Mouse (Mus musculus) left cerebral cortex, adult 9 months (tissue): ENCODE measurements at regions not wholly inside any gene's neighbourhood (a gene's known extent, or its start where the extent isn't known, plus 50 kb on each side); places are given as distances from the start of the nearest gene placed in this dataset.
A peak's percentile ranks its signal among the peaks of the same experiment; 100 is the strongest.

Experiments used
- DNase-seq, 2 experiments: peaks; one replicate each; pipeline ENCODE4 v3.0.0; 2022; ENCODE audit warnings: low spot score in 2 of 2

DNA sequence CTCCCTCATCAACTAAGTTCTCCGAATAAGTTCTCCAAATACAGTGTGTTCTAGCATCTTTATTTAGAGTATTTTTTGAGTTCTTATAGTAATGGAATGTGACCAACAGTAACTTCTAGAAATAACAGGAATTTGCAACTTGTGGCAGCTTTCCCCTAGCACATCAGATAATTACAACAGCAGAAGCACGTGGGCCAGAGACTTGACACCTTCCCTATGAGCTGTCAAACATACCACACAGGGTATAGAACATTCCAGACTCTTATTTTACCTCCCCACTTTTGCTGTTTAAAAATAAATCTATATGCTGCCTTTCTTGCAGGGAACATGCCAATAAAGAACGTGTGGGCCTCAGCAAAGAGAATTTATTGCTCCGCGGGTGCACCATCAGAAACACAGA, 77.4 kb upstream of the Commd8 start:
- peak in 1 of 2 experiments; percentile 11 for DNase-seq

GRCm38 (mm10) chr5:72244134-72244533, 76.1 kb upstream of the Commd8 start:
- peak in 1 of 2 experiments; percentile 53 for DNase-seq

- no peak for DNase-seq
These were observed 75.0 kb upstream of the Commd8 start for GRCm38 (mm10) chr5:72242981-72243380.

- DNase-seq = no peak
These were observed 73.5 kb upstream of the Commd8 start for GRCm38 (mm10) chr5:72241451-72241850.

- no peak for DNase-seq
These were observed 72.3 kb upstream of the Commd8 start for GRCm38 (mm10) chr5:72240271-72240670.

GRCm38 (mm10) chr5:72227002-72227401, 59.0 kb upstream of the Commd8 start:
- no peak for DNase-seq

DNA sequence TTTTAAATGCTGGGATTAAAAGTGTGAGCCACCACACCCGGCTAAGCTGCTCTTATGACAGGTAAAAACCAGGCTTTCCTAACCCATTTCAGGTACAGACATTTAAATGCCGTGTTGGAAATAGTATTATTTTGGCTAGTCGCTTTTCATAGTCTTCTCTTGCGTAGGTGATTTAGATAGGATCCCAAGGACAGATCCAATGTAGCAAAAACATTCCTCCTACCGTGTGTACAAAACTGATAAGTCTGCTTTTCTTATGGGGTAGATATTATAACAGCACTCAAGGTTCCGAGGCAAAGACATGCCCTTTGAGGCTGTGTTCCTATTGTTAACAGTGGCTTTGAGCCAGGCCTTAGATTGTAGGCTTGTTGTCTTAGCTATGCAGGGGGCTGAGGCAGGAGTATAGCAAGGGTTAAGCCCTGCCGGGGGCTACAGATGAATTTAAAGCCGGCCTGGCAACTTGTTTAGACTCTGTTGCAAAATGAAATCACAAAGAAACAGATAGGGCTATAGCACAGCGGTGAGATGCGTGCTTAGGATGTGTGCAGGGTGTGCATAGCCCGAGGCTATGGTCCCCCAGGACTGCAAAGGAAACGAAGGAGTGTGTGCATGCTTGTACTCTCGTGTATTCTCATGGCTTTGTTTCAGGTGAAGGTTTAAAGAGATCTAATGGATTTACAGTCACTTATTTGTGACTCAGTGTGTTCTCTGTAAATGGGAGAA, 57.7 kb upstream of the Commd8 start:
- no peak for DNase-seq

GRCm38 (mm10) chr5:72225056-72225455, 57.1 kb upstream of the Commd8 start:
- no peak for DNase-seq

DNA sequence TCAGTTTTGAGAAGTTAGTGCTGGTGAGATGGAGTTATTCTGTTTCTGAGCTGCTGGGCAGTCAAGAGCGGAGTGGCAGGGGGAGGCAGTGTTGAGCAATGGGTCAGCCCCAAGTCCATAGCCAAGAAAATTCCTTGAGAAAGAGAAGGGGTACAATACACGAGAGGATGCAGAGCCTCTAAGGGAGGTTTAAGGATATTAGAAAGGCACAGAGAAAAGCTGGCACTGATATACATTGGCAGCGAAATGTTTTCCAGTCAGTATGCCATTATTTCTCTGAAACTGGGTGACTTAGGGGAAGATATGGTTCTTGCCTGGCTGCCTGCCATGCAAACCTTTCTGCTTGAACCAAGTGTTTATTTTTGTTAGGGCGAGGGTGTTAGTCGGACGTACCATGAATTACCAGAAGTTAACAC, 56.6 kb upstream of the Commd8 start:
- DNase-seq = no peak

- DNase-seq = no peak
These were observed 54.9 kb upstream of the Commd8 start for GRCm38 (mm10) chr5:72222902-72223301.

DNA sequence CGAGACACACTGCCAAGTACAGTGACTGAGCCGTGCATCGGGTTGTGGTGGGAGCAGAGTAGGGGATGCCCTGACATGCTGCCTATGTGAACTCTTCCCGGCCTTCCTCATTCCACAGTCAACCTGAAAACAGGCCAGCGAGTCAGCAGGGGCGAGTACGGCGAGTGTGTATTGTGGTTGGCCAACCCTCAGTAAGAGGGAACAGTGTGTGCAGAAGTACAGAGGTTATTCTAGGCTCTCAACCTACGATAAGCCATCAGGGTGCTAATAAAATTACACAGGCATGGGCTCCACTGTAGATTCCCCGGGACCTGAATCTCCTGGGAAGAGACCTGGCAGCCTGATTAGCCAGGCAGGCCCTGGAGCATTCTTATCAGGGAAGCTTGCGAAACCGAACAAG, 51.7 kb upstream of the Commd8 start:
- no peak for DNase-seq

GRCm38 (mm10) chr5:72219248-72219647, 51.3 kb upstream of the Commd8 start:
- no peak for DNase-seq
